Mouse (Mus musculus): ENCODE measurements around the gene Twf1. TPM values are rescaled to one million over a fixed set of nuclear protein-coding genes. Genes with fewer than 3 reads are reported as not detected.
A peak's percentile ranks its signal among the peaks of the same experiment; 100 is the strongest.

Gene Twf1
- polyA plus RNA-seq (2015; fragmentation: Nextera tagmentation; extraction: Ambion mirVana) = 40.0 and 49.1 TPM in 2 replicates

- peaks cover 11% of the 10 kb centered on the region for H3K4me1 ChIP-seq (replicated peaks)
- no peaks in the 10 kb centered on the region for H3K27me3 ChIP-seq
- peak within 1 kb of the TSS; percentile 99 for H3K9ac ChIP-seq
- peak within 1 kb of the TSS; percentile 72 for H3K4me2 ChIP-seq
- H3K4me3 ChIP-seq = peak within 1 kb of the TSS; percentile 100
- under 1% methylated on average over 69 of the region's 70 CpGs for WGBS
- peak; percentile 99 for ATAC-seq (replicated peaks; ENCODE audit: insufficient number of reproducible peaks, insufficient read depth, low FRiP score, low read depth)
- H3K36me3 ChIP-seq = peaks cover 19% of the 10 kb centered on the region
- H3K9me3 ChIP-seq (replicated peaks) = no peaks in the 10 kb centered on the region
- H3K27ac ChIP-seq = peak within 1 kb of the TSS; percentile 82
These were observed at the start of gene Twf1 for GRCm38 (mm10) chr15:94589219-94590075. TSS of gene Twf1 (minus strand) at chr15:94589889.

GRCm38 (mm10) chr15:94639126-94639525 lies 49.4 kb upstream of the Twf1 start:
- no peak overlapping the region for H3K4me2 ChIP-seq
- no peak for ATAC-seq (replicated peaks; ENCODE audit: insufficient number of reproducible peaks, insufficient read depth, low FRiP score, low read depth)
- H3K9me3 ChIP-seq (replicated peaks) = no peaks in the 10 kb centered on the region
- WGBS = 81% methylated on average over 2 of the region's 2 CpGs
- H3K9ac ChIP-seq = no peak overlapping the region
- H3K4me1 ChIP-seq (replicated peaks) = no peaks in the 10 kb centered on the region
- no peaks in the 10 kb centered on the region for H3K27me3 ChIP-seq
- H3K27ac ChIP-seq = no peak overlapping the region
- H3K36me3 ChIP-seq = no peaks in the 10 kb centered on the region
- no peak overlapping the region for H3K4me3 ChIP-seq

- 72% methylated on average over 2 of the region's 2 CpGs for WGBS
These were observed 48.5 kb upstream of the Twf1 start for GRCm38 (mm10) chr15:94638207-94638606.

GRCm38 (mm10) chr15:94634524-94634923 lies 44.8 kb upstream of the Twf1 start:
- Histone ChIP-seq H3K4me3 (no peak overlapping the region), H3K27ac (no peak overlapping the region), H3K36me3 (no peaks in the 10 kb centered on the region), H3K4me2 (no peak overlapping the region), H3K9me3 (replicated peaks) (no peaks in the 10 kb centered on the region), H3K27me3 (peaks cover 16% of the 10 kb centered on the region), H3K4me1 (replicated peaks) (no peaks in the 10 kb centered on the region), H3K9ac (no peak overlapping the region)
- no peak for ATAC-seq (replicated peaks; ENCODE audit: insufficient number of reproducible peaks, insufficient read depth, low FRiP score, low read depth)
- 37% methylated on average over 11 of the region's 11 CpGs for WGBS

More at GRCm38 (mm10) chr15:94638207-94638606, 48.5 kb upstream of the Twf1 start:
- no peak for ATAC-seq (replicated peaks; ENCODE audit: insufficient number of reproducible peaks, insufficient read depth, low FRiP score, low read depth)
- Histone ChIP-seq H3K27ac (no peak overlapping the region), H3K36me3 (no peaks in the 10 kb centered on the region), H3K4me3 (no peak overlapping the region), H3K27me3 (no peaks in the 10 kb centered on the region), H3K4me1 (replicated peaks) (no peaks in the 10 kb centered on the region), H3K4me2 (no peak overlapping the region), H3K9me3 (replicated peaks) (no peaks in the 10 kb centered on the region), H3K9ac (no peak overlapping the region)

- no peak for ATAC-seq (replicated peaks; ENCODE audit: insufficient number of reproducible peaks, insufficient read depth, low FRiP score, low read depth)
- no peak overlapping the region for H3K4me2 ChIP-seq
- no peak overlapping the region for H3K4me3 ChIP-seq
- peaks cover 6% of the 10 kb centered on the region; the same call in 1 of the 2 replicates for H3K4me1 ChIP-seq (replicated peaks)
- 67% methylated on average over 4 of the region's 4 CpGs for WGBS
- H3K9ac ChIP-seq = no peak overlapping the region
- no peak overlapping the region for H3K27ac ChIP-seq
- H3K36me3 ChIP-seq = no peaks in the 10 kb centered on the region
- H3K9me3 ChIP-seq (replicated peaks) = no peaks in the 10 kb centered on the region
- H3K27me3 ChIP-seq = peaks cover 20% of the 10 kb centered on the region
These were observed 40.9 kb upstream of the Twf1 start for GRCm38 (mm10) chr15:94630553-94630952.

GRCm38 (mm10) chr15:94628830-94629601 lies 39.3 kb upstream of the Twf1 start, which contains the start of gene Tmem117:
TSS of gene Tmem117 (plus strand) at chr15:94629232.
- peaks cover 20% of the 10 kb centered on the region for H3K27me3 ChIP-seq
- 1% methylated on average over 85 of the region's 96 CpGs for WGBS
- no peaks in the 10 kb centered on the region for H3K36me3 ChIP-seq
- H3K4me2 ChIP-seq = peak within 1 kb of the TSS; percentile 99
- peaks cover 6% of the 10 kb centered on the region; the same call in 1 of the 2 replicates for H3K4me1 ChIP-seq (replicated peaks)
- no peak within 1 kb of the TSS for H3K27ac ChIP-seq
- H3K4me3 ChIP-seq = peak within 1 kb of the TSS; percentile 67
- peak within 1 kb of the TSS; percentile 74 for H3K9ac ChIP-seq
- H3K9me3 ChIP-seq (replicated peaks) = no peaks in the 10 kb centered on the region
- peak; percentile 70 for ATAC-seq (replicated peaks; ENCODE audit: insufficient number of reproducible peaks, insufficient read depth, low FRiP score, low read depth)

- H3K36me3 ChIP-seq = no peaks in the 10 kb centered on the region
- WGBS = 45% methylated on average over 2 of the region's 2 CpGs
- H3K9me3 ChIP-seq (replicated peaks) = no peaks in the 10 kb centered on the region
- no peak overlapping the region for H3K27ac ChIP-seq
- H3K27me3 ChIP-seq = peaks cover 20% of the 10 kb centered on the region
- no peak for ATAC-seq (replicated peaks; ENCODE audit: insufficient number of reproducible peaks, insufficient read depth, low FRiP score, low read depth)
- peak overlapping the region; percentile 99 for H3K4me2 ChIP-seq
- H3K4me1 ChIP-seq (replicated peaks) = peaks cover 6% of the 10 kb centered on the region; the same call in 1 of the 2 replicates
- peak overlapping the region; percentile 67 for H3K4me3 ChIP-seq
- H3K9ac ChIP-seq = peak overlapping the region; percentile 74
These were observed 38.8 kb upstream of the Twf1 start for GRCm38 (mm10) chr15:94628463-94628829.

GRCm38 (mm10) chr15:94620909-94621308 lies 31.2 kb upstream of the Twf1 start:
- Histone ChIP-seq H3K4me2 (no peak overlapping the region), H3K9me3 (replicated peaks) (no peaks in the 10 kb centered on the region), H3K27me3 (no peaks in the 10 kb centered on the region), H3K9ac (no peak overlapping the region), H3K27ac (no peak overlapping the region), H3K4me3 (no peak overlapping the region), H3K4me1 (replicated peaks) (no peaks in the 10 kb centered on the region), H3K36me3 (no peaks in the 10 kb centered on the region)
- no peak for ATAC-seq (replicated peaks; ENCODE audit: insufficient number of reproducible peaks, insufficient read depth, low FRiP score, low read depth)

- Histone ChIP-seq H3K4me3 (no peak overlapping the region), H3K36me3 (no peaks in the 10 kb centered on the region), H3K9ac (no peak overlapping the region), H3K27me3 (no peaks in the 10 kb centered on the region), H3K4me1 (replicated peaks) (no peaks in the 10 kb centered on the region), H3K9me3 (replicated peaks) (no peaks in the 10 kb centered on the region), H3K27ac (no peak overlapping the region), H3K4me2 (no peak overlapping the region)
- 82% methylated on average over 11 of the region's 11 CpGs for WGBS
- ATAC-seq (replicated peaks; ENCODE audit: insufficient number of reproducible peaks, insufficient read depth, low FRiP score, low read depth) = no peak
These were observed 26.3 kb upstream of the Twf1 start for GRCm38 (mm10) chr15:94616036-94616435.

- Histone ChIP-seq H3K27ac (no peak overlapping the region), H3K9ac (no peak overlapping the region), H3K9me3 (replicated peaks) (no peaks in the 10 kb centered on the region), H3K4me2 (no peak overlapping the region), H3K4me3 (no peak overlapping the region), H3K27me3 (no peaks in the 10 kb centered on the region), H3K4me1 (replicated peaks) (no peaks in the 10 kb centered on the region), H3K36me3 (no peaks in the 10 kb centered on the region)
- WGBS = 87% methylated on average over 8 of the region's 8 CpGs
- no peak for ATAC-seq (replicated peaks; ENCODE audit: insufficient number of reproducible peaks, insufficient read depth, low FRiP score, low read depth)
These were observed 18.1 kb upstream of the Twf1 start for GRCm38 (mm10) chr15:94607768-94608167.

GRCm38 (mm10) chr15:94602441-94602840 lies 12.8 kb upstream of the Twf1 start:
- H3K4me3 ChIP-seq = no peak overlapping the region
- no peak for ATAC-seq (replicated peaks; ENCODE audit: insufficient number of reproducible peaks, insufficient read depth, low FRiP score, low read depth)
- no peaks in the 10 kb centered on the region for H3K4me1 ChIP-seq (replicated peaks)
- H3K9ac ChIP-seq = no peak overlapping the region
- 59% methylated on average over 3 of the region's 3 CpGs for WGBS
- no peaks in the 10 kb centered on the region for H3K9me3 ChIP-seq (replicated peaks)
- no peak overlapping the region for H3K27ac ChIP-seq
- H3K36me3 ChIP-seq = no peaks in the 10 kb centered on the region
- H3K4me2 ChIP-seq = no peak overlapping the region
- H3K27me3 ChIP-seq = no peaks in the 10 kb centered on the region
